Mouse (Mus musculus): ENCODE data around the gene Mrpl10.

The Mrpl10 gene

GRCm38 (mm10) chr11:97066656-97067360 lies 25.4 kb downstream of the Mrpl10 start:
- no peak for DNase-seq (ENCODE audit: low read depth in 1 of 2, low spot score in 2 of 2)

GRCm38 (mm10) chr11:97069333-97069732 lies 28.0 kb downstream of the Mrpl10 start:
- no peak for DNase-seq (ENCODE audit: low read depth in 1 of 2, low spot score in 2 of 2)

- DNase-seq (ENCODE audit: low read depth in 1 of 2, low spot score in 2 of 2): no peak
These were observed 28.4 kb downstream of the Mrpl10 start for GRCm38 (mm10) chr11:97069770-97070169.

GRCm38 (mm10) chr11:97071129-97071528 lies 29.8 kb downstream of the Mrpl10 start:
- DNase-seq (ENCODE audit: low read depth in 1 of 2, low spot score in 2 of 2): no peak

- DNase-seq (ENCODE audit: low read depth in 1 of 2, low spot score in 2 of 2): no peak
These were observed 31.2 kb downstream of the Mrpl10 start for GRCm38 (mm10) chr11:97072533-97072932.

- DNase-seq (ENCODE audit: low read depth in 1 of 2, low spot score in 2 of 2): no peak
These were observed 32.9 kb downstream of the Mrpl10 start for GRCm38 (mm10) chr11:97074235-97074634.

GRCm38 (mm10) chr11:97078751-97079150 lies 37.4 kb downstream of the Mrpl10 start:
- DNase-seq (ENCODE audit: low read depth in 1 of 2, low spot score in 2 of 2): no peak

GRCm38 (mm10) chr11:97080291-97080690 lies 38.9 kb downstream of the Mrpl10 start:
- no peak for DNase-seq (ENCODE audit: low read depth in 1 of 2, low spot score in 2 of 2)

- peak in 1 of 2 experiments; percentile 16 for DNase-seq (ENCODE audit: low read depth in 1 of 2, low spot score in 2 of 2)
These were observed 41.6 kb downstream of the Mrpl10 start for GRCm38 (mm10) chr11:97082977-97083376.

GRCm38 (mm10) chr11:97083401-97084140 lies 42.2 kb downstream of the Mrpl10 start:
- no peak for DNase-seq (ENCODE audit: low read depth in 1 of 2, low spot score in 2 of 2)

GRCm38 (mm10) chr11:97084821-97085505 lies 43.6 kb downstream of the Mrpl10 start:
- DNase-seq (ENCODE audit: low read depth in 1 of 2, low spot score in 2 of 2): no peak

GRCm38 (mm10) chr11:97086365-97086764 lies 45.0 kb downstream of the Mrpl10 start:
- DNase-seq (ENCODE audit: low read depth in 1 of 2, low spot score in 2 of 2): no peak

GRCm38 (mm10) chr11:97094600-97094999 lies 53.2 kb downstream of the Mrpl10 start:
- DNase-seq (ENCODE audit: low read depth in 1 of 2, low spot score in 2 of 2): no peak

GRCm38 (mm10) chr11:97098791-97099190 lies 57.4 kb downstream of the Mrpl10 start:
- no peak for DNase-seq (ENCODE audit: low read depth in 1 of 2, low spot score in 2 of 2)

Measured in monocyte, adult 2 months (primary cell).